Mouse (Mus musculus): ENCODE data around the gene Cd2bp2. TPM values are rescaled to one million over a fixed set of nuclear protein-coding genes. Genes with fewer than 3 reads are reported as not detected.

Cd2bp2 gene
- polyA plus RNA-seq, 1 experiment from 2014 or later, result 59.5 TPM

- Histone ChIP-seq H3K27ac (ENCODE audit: low read depth, low read length) (no peak overlapping the region), H3K36me3 (ENCODE audit: control insufficient read depth, insufficient read depth, low read length) (no peaks in the 10 kb centered on the region), H3K4me3 (ENCODE audit: low read depth, low read length) (no peak overlapping the region), H3K4me1 (replicated peaks; ENCODE audit: control insufficient read depth, insufficient read depth, low read length) (peaks cover 2% of the 10 kb centered on the region), H3K4me2 (no peak overlapping the region), H3K9me3 (ENCODE audit: control insufficient read depth, low read length) (no peaks in the 10 kb centered on the region), H3K9ac (ENCODE audit: low read depth, low read length) (no peak overlapping the region), H3K27me3 (replicated peaks; ENCODE audit: control insufficient read depth, insufficient read depth, low read length) (no peaks in the 10 kb centered on the region; the same call in 1 of the 2 replicates)
- no peak for DNase-seq (ENCODE audit: low spot score)
- 73% methylated on average over 12 of the region's 12 CpGs for WGBS
- no peak for ATAC-seq (replicated peaks; ENCODE audit: low FRiP score)
Measured at GRCm38 (mm10) chr7:127165607-127166493, 30.0 kb downstream of the Cd2bp2 start.

DNA sequence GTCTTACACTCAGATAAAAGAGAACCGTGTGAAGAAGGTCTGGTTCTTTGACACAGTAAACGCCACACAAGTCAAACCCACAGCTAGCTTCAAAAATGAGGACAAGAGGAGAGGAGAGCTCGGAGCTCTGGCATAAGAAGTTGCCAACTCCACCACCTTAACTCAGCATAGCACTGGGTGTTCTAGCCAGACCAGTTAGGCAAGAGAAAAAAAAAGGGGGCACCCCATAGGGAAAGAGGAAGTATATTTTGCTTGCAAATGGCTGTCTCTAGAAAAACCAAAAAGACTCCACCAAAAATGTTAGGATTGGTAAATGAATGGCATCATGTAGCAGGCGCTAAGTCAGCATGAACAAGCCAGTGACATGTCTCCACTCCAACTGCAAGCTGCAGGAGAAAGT is 31.8 kb downstream of the Cd2bp2 start:
- Histone ChIP-seq H3K9ac (ENCODE audit: low read depth, low read length) (no peak overlapping the region), H3K36me3 (ENCODE audit: control insufficient read depth, insufficient read depth, low read length) (no peaks in the 10 kb centered on the region), H3K9me3 (ENCODE audit: control insufficient read depth, low read length) (no peaks in the 10 kb centered on the region), H3K4me2 (no peak overlapping the region), H3K4me1 (replicated peaks; ENCODE audit: control insufficient read depth, insufficient read depth, low read length) (peaks cover 2% of the 10 kb centered on the region), H3K27me3 (replicated peaks; ENCODE audit: control insufficient read depth, insufficient read depth, low read length) (no peaks in the 10 kb centered on the region; the same call in 1 of the 2 replicates), H3K4me3 (ENCODE audit: low read depth, low read length) (no peak overlapping the region), H3K27ac (ENCODE audit: low read depth, low read length) (no peak overlapping the region)
- 78% methylated on average over 4 of the region's 4 CpGs for WGBS
- DNase-seq (ENCODE audit: low spot score), result no peak
- ATAC-seq (replicated peaks; ENCODE audit: low FRiP score), result no peak

GRCm38 (mm10) chr7:127162546-127162945 is 33.3 kb downstream of the Cd2bp2 start:
- Histone ChIP-seq H3K4me3 (ENCODE audit: low read depth, low read length) (no peak overlapping the region), H3K9me3 (ENCODE audit: control insufficient read depth, low read length) (no peaks in the 10 kb centered on the region), H3K4me2 (no peak overlapping the region), H3K9ac (ENCODE audit: low read depth, low read length) (no peak overlapping the region), H3K27me3 (replicated peaks; ENCODE audit: control insufficient read depth, insufficient read depth, low read length) (no peaks in the 10 kb centered on the region; the same call in 1 of the 2 replicates), H3K36me3 (ENCODE audit: control insufficient read depth, insufficient read depth, low read length) (no peaks in the 10 kb centered on the region), H3K27ac (ENCODE audit: low read depth, low read length) (no peak overlapping the region), H3K4me1 (replicated peaks; ENCODE audit: control insufficient read depth, insufficient read depth, low read length) (peaks cover 2% of the 10 kb centered on the region)
- no peak for ATAC-seq (replicated peaks; ENCODE audit: low FRiP score)
- no peak for DNase-seq (ENCODE audit: low spot score)
- WGBS, result 84% methylated on average over 5 of the region's 5 CpGs

GRCm38 (mm10) chr7:127157548-127157947 is 38.3 kb downstream of the Cd2bp2 start:
- no peak overlapping the region for H3K9ac ChIP-seq (ENCODE audit: low read depth, low read length)
- H3K27me3 ChIP-seq (replicated peaks; ENCODE audit: control insufficient read depth, insufficient read depth, low read length), result no peaks in the 10 kb centered on the region
- no peaks in the 10 kb centered on the region for H3K36me3 ChIP-seq (ENCODE audit: control insufficient read depth, insufficient read depth, low read length)
- no peaks in the 10 kb centered on the region for H3K4me1 ChIP-seq (replicated peaks; ENCODE audit: control insufficient read depth, insufficient read depth, low read length)
- DNase-seq (ENCODE audit: low spot score) (no peak), ATAC-seq (replicated peaks; ENCODE audit: low FRiP score) (no peak)
- H3K9me3 ChIP-seq (ENCODE audit: control insufficient read depth, low read length), result no peaks in the 10 kb centered on the region
- no peak overlapping the region for H3K4me2 ChIP-seq
- 62% methylated on average over 4 of the region's 4 CpGs for WGBS
- H3K27ac ChIP-seq (ENCODE audit: low read depth, low read length), result no peak overlapping the region
- no peak overlapping the region for H3K4me3 ChIP-seq (ENCODE audit: low read depth, low read length)

DNA sequence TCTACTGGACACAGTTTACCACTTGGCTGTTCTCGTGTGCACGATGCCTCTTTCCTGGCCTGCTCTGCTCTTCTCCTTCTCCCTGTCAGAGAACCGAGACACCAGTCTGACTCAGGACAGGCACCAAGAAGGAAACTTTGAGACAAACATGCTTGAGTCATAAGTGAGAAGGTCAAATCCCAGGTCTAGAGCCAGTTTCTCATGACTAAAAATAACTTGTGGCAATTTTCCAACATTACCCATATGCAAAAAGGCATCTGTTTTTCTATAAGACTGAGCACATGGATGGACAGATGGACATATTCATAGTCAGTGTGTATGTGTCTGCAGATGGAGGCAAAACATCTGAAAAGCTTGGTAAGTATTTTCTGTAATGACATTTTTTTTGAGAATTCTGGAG is 42.4 kb downstream of the Cd2bp2 start:
- ATAC-seq (replicated peaks; ENCODE audit: low FRiP score) (no peak), DNase-seq (ENCODE audit: low spot score) (no peak)
- no peak overlapping the region for H3K27ac ChIP-seq (ENCODE audit: low read depth, low read length)
- H3K27me3 ChIP-seq (replicated peaks; ENCODE audit: control insufficient read depth, insufficient read depth, low read length), result no peaks in the 10 kb centered on the region
- H3K4me2 ChIP-seq, result no peak overlapping the region
- WGBS, result 67% methylated on average over 3 of the region's 3 CpGs
- no peak overlapping the region for H3K9ac ChIP-seq (ENCODE audit: low read depth, low read length)
- no peak overlapping the region for H3K4me3 ChIP-seq (ENCODE audit: low read depth, low read length)
- H3K36me3 ChIP-seq (ENCODE audit: control insufficient read depth, insufficient read depth, low read length), result no peaks in the 10 kb centered on the region
- no peaks in the 10 kb centered on the region for H3K4me1 ChIP-seq (replicated peaks; ENCODE audit: control insufficient read depth, insufficient read depth, low read length)
- H3K9me3 ChIP-seq (ENCODE audit: control insufficient read depth, low read length), result no peaks in the 10 kb centered on the region

DNA sequence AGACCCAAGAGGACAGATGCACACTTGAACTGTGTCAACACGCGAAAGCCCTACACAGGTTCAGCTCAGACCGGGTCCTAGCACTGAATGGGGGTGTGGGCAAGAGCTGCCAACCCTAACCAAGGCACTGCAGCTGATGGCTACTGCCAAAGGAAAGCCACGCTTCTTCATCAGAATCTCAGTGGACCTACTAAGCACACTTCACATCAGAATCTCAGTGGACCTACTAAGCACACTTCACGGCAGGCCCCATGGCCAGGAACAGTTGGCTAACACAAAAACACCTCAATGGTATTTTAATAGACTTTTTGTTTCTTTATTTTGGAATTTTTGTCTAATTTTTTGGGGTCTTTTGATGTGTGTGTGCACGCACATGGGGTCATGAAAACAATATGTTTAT is 43.4 kb downstream of the Cd2bp2 start:
- no peak overlapping the region for H3K4me2 ChIP-seq
- DNase-seq (ENCODE audit: low spot score) (no peak), ATAC-seq (replicated peaks; ENCODE audit: low FRiP score) (no peak)
- H3K27me3 ChIP-seq (replicated peaks; ENCODE audit: control insufficient read depth, insufficient read depth, low read length), result no peaks in the 10 kb centered on the region
- no peaks in the 10 kb centered on the region for H3K36me3 ChIP-seq (ENCODE audit: control insufficient read depth, insufficient read depth, low read length)
- no peak overlapping the region for H3K4me3 ChIP-seq (ENCODE audit: low read depth, low read length)
- no peaks in the 10 kb centered on the region for H3K9me3 ChIP-seq (ENCODE audit: control insufficient read depth, low read length)
- H3K27ac ChIP-seq (ENCODE audit: low read depth, low read length), result no peak overlapping the region
- no peak overlapping the region for H3K9ac ChIP-seq (ENCODE audit: low read depth, low read length)
- no peaks in the 10 kb centered on the region for H3K4me1 ChIP-seq (replicated peaks; ENCODE audit: control insufficient read depth, insufficient read depth, low read length)
- WGBS, result 88% methylated on average over 6 of the region's 6 CpGs

GRCm38 (mm10) chr7:127147901-127148300 is 47.9 kb downstream of the Cd2bp2 start:
- no peak for ATAC-seq (replicated peaks; ENCODE audit: low FRiP score)

GRCm38 (mm10) chr7:127146267-127146603 is 49.6 kb downstream of the Cd2bp2 start:
- ATAC-seq (replicated peaks; ENCODE audit: low FRiP score) (no peak), DNase-seq (ENCODE audit: low spot score) (no peak)
- no peak overlapping the region for H3K4me2 ChIP-seq
- H3K36me3 ChIP-seq (ENCODE audit: control insufficient read depth, insufficient read depth, low read length), result no peaks in the 10 kb centered on the region
- no peaks in the 10 kb centered on the region for H3K27me3 ChIP-seq (replicated peaks; ENCODE audit: control insufficient read depth, insufficient read depth, low read length)
- H3K4me1 ChIP-seq (replicated peaks; ENCODE audit: control insufficient read depth, insufficient read depth, low read length), result peaks cover 15% of the 10 kb centered on the region
- no peak overlapping the region for H3K9ac ChIP-seq (ENCODE audit: low read depth, low read length)
- no peak overlapping the region for H3K4me3 ChIP-seq (ENCODE audit: low read depth, low read length)
- H3K27ac ChIP-seq (ENCODE audit: low read depth, low read length), result no peak overlapping the region
- WGBS, result 70% methylated on average over 2 of the region's 2 CpGs
- H3K9me3 ChIP-seq (ENCODE audit: control insufficient read depth, low read length), result no peaks in the 10 kb centered on the region

More at GRCm38 (mm10) chr7:127147901-127148300, 47.9 kb downstream of the Cd2bp2 start:
- Histone ChIP-seq H3K9ac (ENCODE audit: low read depth, low read length) (no peak overlapping the region), H3K27me3 (replicated peaks; ENCODE audit: control insufficient read depth, insufficient read depth, low read length) (no peaks in the 10 kb centered on the region), H3K9me3 (ENCODE audit: control insufficient read depth, low read length) (no peaks in the 10 kb centered on the region), H3K4me2 (no peak overlapping the region), H3K4me3 (ENCODE audit: low read depth, low read length) (no peak overlapping the region), H3K27ac (ENCODE audit: low read depth, low read length) (no peak overlapping the region), H3K36me3 (ENCODE audit: control insufficient read depth, insufficient read depth, low read length) (no peaks in the 10 kb centered on the region), H3K4me1 (replicated peaks; ENCODE audit: control insufficient read depth, insufficient read depth, low read length) (peaks cover 4% of the 10 kb centered on the region; the same call in 1 of the 2 replicates)
- 63% methylated on average over 3 of the region's 3 CpGs for WGBS
- DNase-seq (ENCODE audit: low spot score), result no peak
